Mouse (Mus musculus) spleen, postnatal 14 days (tissue): ENCODE results near the gene Nptn.

Experiments used
- DNase-seq, 2 experiments: peaks; one replicate each; pipeline ENCODE4 v3.0.0; 2021 to 2022; ENCODE audit warnings: low spot score in 2 of 2

The Nptn gene

GRCm38 (mm10) chr9:58691471-58691870 is 109.4 kb downstream of the Nptn start:
- DNase-seq, result no peak

GRCm38 (mm10) chr9:58698486-58698885 is 116.4 kb downstream of the Nptn start:
- no peak for DNase-seq

GRCm38 (mm10) chr9:58701751-58702150 is 119.7 kb downstream of the Nptn start:
- DNase-seq, result no peak

GRCm38 (mm10) chr9:58703766-58704165 is 121.7 kb downstream of the Nptn start:
- DNase-seq, result no peak

GRCm38 (mm10) chr9:58706024-58706423 is 124.0 kb downstream of the Nptn start:
- DNase-seq, result no peak
